In genomic region chr5:135682942-135683570, GRCm38 (mm10) we compare ENCODE assay signal across 25 mouse cellular contexts. TPM values are rescaled to one million over a fixed set of nuclear protein-coding genes. Genes with fewer than 3 reads are reported as not detected.
A peak's percentile ranks its signal among the peaks of the same experiment; 100 is the strongest.
DNase-seq lines count a peak whose midpoint lies in the region; ATAC-seq and TF ChIP-seq lines count a peak whose summit lies in the region.
"Had no signal": no experiment of that assay in that cellular context is flagged by ENCODE, and none has a peak within 500 bp of the region (broad histone marks: within the 10 kb centered on the region; RNA-seq: fewer than 3 reads in every experiment).

No protein-coding gene starts in this region.

- TF ChIP-seq CTCF in liver, adult 2 months (IDR thresholded peaks at IDR 0.05; ENCODE audit: low read depth, low read length), result no peak
- no peak for TF ChIP-seq CTCF in liver, postnatal 0 days (IDR thresholded peaks at IDR 0.05; ENCODE audit: low read depth)

- no peaks in the 10 kb centered on the region for H3K9me3 ChIP-seq in intestine, embryonic 15.5 days
- no peaks in the 10 kb centered on the region for H3K9me3 ChIP-seq in liver, postnatal 0 days (ENCODE audit: low read length)
- H3K9me3 ChIP-seq: heart, embryonic 10.5 days; limb, embryonic 10.5 days; neural tube, embryonic 13.5 days had no signal

- H3K27ac ChIP-seq in liver, adult 2 months (replicated peaks; ENCODE audit: insufficient read depth, low read depth, low read length), result peak overlapping the region; percentile 97
- H3K27ac ChIP-seq in intestine, embryonic 15.5 days, result peak overlapping the region; percentile 48
- H3K27ac ChIP-seq in liver, postnatal 0 days (ENCODE audit: low read depth), result peak overlapping the region; percentile 73
- H3K27ac ChIP-seq: heart, embryonic 10.5 days; hindbrain, embryonic 14.5 days; layer of hippocampus, adult 2 months; limb, embryonic 10.5 days; liver, embryonic 14.5 days; neural tube, embryonic 13.5 days had no signal

- TF ChIP-seq POLR2A in liver, adult 2 months (IDR thresholded peaks at IDR 0.05; ENCODE audit: extremely low read depth, insufficient read depth, low read length), result no peak

- TF ChIP-seq EP300 in liver, postnatal 0 days (IDR thresholded peaks at IDR 0.05; ENCODE audit: low read depth), result no peak

- H3K4me3 ChIP-seq in liver, adult 2 months (ENCODE audit: insufficient read depth, low read depth, low read length), result no peak overlapping the region
- no peak overlapping the region for H3K4me3 ChIP-seq in intestine, embryonic 15.5 days (replicated peaks)
- no peak overlapping the region for H3K4me3 ChIP-seq in liver, postnatal 0 days (ENCODE audit: low read depth, low read length)
- H3K4me3 ChIP-seq: heart, embryonic 10.5 days; layer of hippocampus, adult 2 months; limb, embryonic 10.5 days; megakaryocyte, embryonic 14.5 days; myocyte; neural tube, embryonic 13.5 days had no signal

- ATAC-seq in intestine, embryonic 15.5 days, result 0 out of 2 replicates have a peak, but pooled peaks have one; percentile 7
- peak; percentile 43 for ATAC-seq in liver, postnatal 0 days
- ATAC-seq: activated CD4-positive, CD25-positive, alpha-beta regulatory T cell, adult 4 months; forebrain, embryonic 14.5 days; inflammation-experienced regulatory T-cells, adult 6 months had no signal

- peaks cover 28% of the 10 kb centered on the region for H3K4me1 ChIP-seq in liver, adult 2 months (ENCODE audit: control insufficient read depth, insufficient read depth, low read length)
- H3K4me1 ChIP-seq in intestine, embryonic 15.5 days (replicated peaks), result peaks cover under 1% of the 10 kb centered on the region; the same call in 1 of the 2 replicates
- peaks cover 12% of the 10 kb centered on the region for H3K4me1 ChIP-seq in liver, postnatal 0 days (ENCODE audit: insufficient read depth)

- peak; percentile 87 for DNase-seq in liver, adult 2 months (ENCODE audit: extremely low read depth, low read depth, low spot score)
- no peak for DNase-seq in liver
- no peak for DNase-seq in liver, postnatal 0 days
- DNase-seq in yolk sac, embryonic 10.5 days (ENCODE audit: low spot score), result peak; percentile 60
- DNase-seq in right cerebral cortex, postnatal 36 days (ENCODE audit: low spot score in 2 of 2), result no peak
- DNase-seq in thymus, postnatal 4 days, result no peak
- DNase-seq: cerebellum, adult 8-10 months; cerebellum, postnatal 36 days; heart, postnatal 4 days; lung, postnatal 14 days; midbrain, embryonic 14.5 days; retina, postnatal 1 day; right cerebral cortex, postnatal 25 days had no signal

- H3K79me2 ChIP-seq in liver, adult 2 months (ENCODE audit: control insufficient read depth, insufficient read depth, low read length), result no peaks in the 10 kb centered on the region

- no peak overlapping the region for H3K4me2 ChIP-seq in intestine, embryonic 15.5 days (replicated peaks)
- H3K4me2 ChIP-seq in liver, postnatal 0 days (ENCODE audit: low read depth, low read length), result no peak overlapping the region
- H3K4me2 ChIP-seq: hindbrain, embryonic 14.5 days; neural tube, embryonic 13.5 days had no signal

- WGBS in liver, adult 2 months, result 27% methylated on average over 12 of the region's 12 CpGs
- WGBS in intestine, embryonic 15.5 days, result 61% methylated on average over 12 of the region's 12 CpGs
- 59% methylated on average over 12 of the region's 12 CpGs for whole genome bisulfite sequencing in liver, postnatal 0 days (ENCODE audit: insufficient replicate concordance)

- no peaks in the 10 kb centered on the region for H3K36me3 ChIP-seq in liver, adult 2 months (ENCODE audit: control insufficient read depth, insufficient read depth, low read length)
- H3K36me3 ChIP-seq in intestine, embryonic 15.5 days, result no peaks in the 10 kb centered on the region
- H3K36me3 ChIP-seq in liver, postnatal 0 days (replicated peaks; ENCODE audit: insufficient read depth, low read length), result no peaks in the 10 kb centered on the region
- H3K36me3 ChIP-seq: heart, embryonic 10.5 days; limb, embryonic 10.5 days; neural tube, embryonic 13.5 days had no signal

- H3K9ac ChIP-seq in liver, adult 2 months (ENCODE audit: low read depth, low read length), result peak overlapping the region; percentile 64
- H3K9ac ChIP-seq in intestine, embryonic 15.5 days, result no peak overlapping the region
- H3K9ac ChIP-seq in liver, postnatal 0 days (replicated peaks), result no peak overlapping the region
- H3K9ac ChIP-seq: hindbrain, embryonic 14.5 days; liver, embryonic 14.5 days; neural tube, embryonic 13.5 days had no signal

- no peaks in the 10 kb centered on the region for H3K27me3 ChIP-seq in liver, adult 2 months (ENCODE audit: control insufficient read depth, insufficient read depth, low read length)
- H3K27me3 ChIP-seq in intestine, embryonic 15.5 days (replicated peaks), result no peaks in the 10 kb centered on the region
- no peaks in the 10 kb centered on the region for H3K27me3 ChIP-seq in liver, postnatal 0 days (ENCODE audit: insufficient read depth, low read length)
- H3K27me3 ChIP-seq: neural tube, embryonic 13.5 days had no signal

RNA-seq across cellular contexts. Expression of gene Por, which starts 13.2 kb away (rescaled TPM):
- 284 and 345 TPM in 2 replicates for total RNA-seq in liver, adult 2 months (2014; rRNA removed)
- 211 and 254 TPM in 2 replicates for polyA plus RNA-seq in liver, adult 2 months (2012; rRNA removed)
- polyA plus RNA-seq in intestine, embryonic 15.5 days (2015; fragmentation: Nextera tagmentation; extraction: Ambion mirVana), result 86.0 TPM in 2 replicates
- 302 and 303 TPM in 2 replicates for polyA plus RNA-seq in liver, postnatal 0 days (2015; fragmentation: Nextera tagmentation; extraction: Ambion mirVana)

RNA-seq across cellular contexts. Expression of gene Rhbdd2, which starts 50.6 kb away (rescaled TPM):
- total RNA-seq in liver, adult 2 months (2014; rRNA removed), result 8.5 and 9.7 TPM in 2 replicates
- 17.0 and 20.9 TPM in 2 replicates for polyA plus RNA-seq in liver, adult 2 months (2012; rRNA removed)
- 33.9 and 42.3 TPM in 2 replicates for polyA plus RNA-seq in intestine, embryonic 15.5 days (2015; fragmentation: Nextera tagmentation; extraction: Ambion mirVana)
- 22.6 and 28.3 TPM in 2 replicates for polyA plus RNA-seq in liver, postnatal 0 days (2015; fragmentation: Nextera tagmentation; extraction: Ambion mirVana)

Comparison
In these comparisons a context has a peak if more than half of its experiments do, and no peak if none do; other contexts are left out.
1. DNase-seq: peak in liver, adult 2 months (single experiment) and yolk sac, embryonic 10.5 days (single experiment); none in liver (single experiment), liver, postnatal 0 days (single experiment), right cerebral cortex, postnatal 36 days (0 of 2) and thymus, postnatal 4 days (single experiment).
2. Peak in every context shown above with its lines, with median percentiles within 50 percentile points of each other: H3K27ac ChIP-seq.